Mouse (Mus musculus): ENCODE measurements around the gene Hap1.
"Not testable (repeated sequence)": the region's sequence is repeated elsewhere in the genome, so short reads cannot be mapped to it uniquely, and the experiment has no call there.

Hap1 gene

DNA sequence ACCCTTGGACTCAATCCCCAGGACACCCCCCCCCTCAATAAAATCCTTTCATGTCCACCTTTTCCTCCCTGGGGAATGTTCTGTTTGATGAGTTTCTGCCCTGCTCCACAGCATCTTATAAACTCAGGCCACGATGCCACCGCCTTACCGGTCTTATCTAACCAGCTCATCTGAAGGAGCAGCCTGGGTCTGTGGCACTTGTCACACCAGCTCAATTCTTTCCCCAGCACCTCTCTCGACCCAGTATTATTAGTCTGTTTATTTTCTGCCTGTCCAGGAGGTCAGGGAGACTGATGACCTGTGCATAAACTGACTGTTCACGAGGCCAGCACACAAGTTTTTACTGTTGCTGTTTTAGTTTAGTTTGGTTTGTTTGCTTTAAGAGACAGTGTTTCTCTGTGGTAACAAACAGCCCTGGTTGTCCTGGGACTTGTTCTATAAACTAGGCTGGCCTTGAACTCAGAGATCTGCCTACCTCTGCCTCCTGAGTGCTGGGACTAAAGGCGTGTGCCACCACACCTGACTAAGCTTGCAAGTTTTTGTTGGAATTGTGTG lies 38.0 kb downstream of the Hap1 start:
- DNase-seq (ENCODE audit: low spot score): no peak

DNA sequence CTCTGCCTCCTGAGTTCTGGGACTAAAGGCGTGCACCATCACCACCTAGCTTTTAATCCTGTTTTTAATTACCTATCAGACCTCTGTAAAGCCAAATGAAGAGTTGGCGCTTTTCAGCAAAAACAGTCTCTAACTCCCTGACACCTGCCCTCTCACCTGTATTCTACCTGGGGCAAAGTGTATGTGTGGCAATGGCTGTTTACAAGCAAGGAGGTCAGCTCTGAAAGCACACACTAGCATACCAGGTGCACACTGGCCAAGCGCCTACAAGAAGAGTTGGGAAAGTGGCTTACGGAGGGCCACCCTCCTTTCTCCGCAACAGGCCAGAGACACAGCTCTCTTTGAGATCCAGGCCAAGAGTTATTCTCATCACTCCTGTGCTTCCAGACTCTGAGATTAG lies 40.5 kb downstream of the Hap1 start:
- no peak for DNase-seq (ENCODE audit: low spot score)

DNA sequence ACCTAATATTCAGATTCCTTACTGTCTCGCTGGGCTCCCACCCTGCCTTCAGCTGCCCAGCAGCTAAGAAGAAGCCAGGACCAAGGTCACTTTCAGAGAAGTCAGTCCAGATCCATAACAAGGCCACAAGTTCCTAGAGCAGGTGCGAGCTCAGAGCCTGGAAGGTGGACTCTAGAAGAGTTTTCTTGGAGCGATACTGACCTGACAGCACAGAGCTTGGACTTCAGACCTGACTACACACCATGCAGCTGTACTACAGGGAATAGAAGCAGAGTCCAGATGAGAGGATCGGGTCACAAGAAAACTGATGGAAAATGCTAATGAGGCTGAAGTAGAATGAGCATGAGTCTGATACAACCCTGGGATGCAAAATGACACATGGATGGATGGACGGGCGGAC lies 42.5 kb downstream of the Hap1 start:
- no peak for DNase-seq (ENCODE audit: low spot score)

DNA sequence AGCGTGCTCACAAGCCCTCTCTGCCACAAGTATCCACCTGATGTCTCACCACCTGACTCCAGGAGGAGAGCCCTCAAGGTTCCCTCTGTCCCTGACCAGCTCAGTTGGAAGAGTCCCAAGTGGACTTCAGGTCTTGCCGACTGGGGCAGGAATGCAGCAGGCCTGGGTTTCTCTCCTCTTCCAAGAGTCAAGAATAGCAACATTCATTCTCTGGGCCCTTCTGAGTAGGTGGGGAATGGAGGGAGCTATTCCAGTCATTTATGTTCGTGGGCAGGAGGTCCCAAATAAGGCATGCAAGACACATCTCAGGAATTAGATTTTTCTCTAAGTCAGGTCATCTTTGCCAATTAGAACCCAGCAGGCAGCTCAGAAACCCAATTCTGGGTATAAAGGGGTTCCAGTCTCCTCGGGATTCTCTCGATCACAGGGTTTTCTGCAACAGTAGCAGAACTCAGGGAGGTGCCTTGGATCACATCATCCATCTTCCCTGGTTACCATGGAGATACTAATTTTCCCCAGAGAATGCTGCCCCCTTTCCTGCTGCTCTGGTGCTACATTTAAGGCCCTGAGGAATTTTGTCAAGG lies 43.7 kb downstream of the Hap1 start:
- DNase-seq (ENCODE audit: low spot score): no peak

DNA sequence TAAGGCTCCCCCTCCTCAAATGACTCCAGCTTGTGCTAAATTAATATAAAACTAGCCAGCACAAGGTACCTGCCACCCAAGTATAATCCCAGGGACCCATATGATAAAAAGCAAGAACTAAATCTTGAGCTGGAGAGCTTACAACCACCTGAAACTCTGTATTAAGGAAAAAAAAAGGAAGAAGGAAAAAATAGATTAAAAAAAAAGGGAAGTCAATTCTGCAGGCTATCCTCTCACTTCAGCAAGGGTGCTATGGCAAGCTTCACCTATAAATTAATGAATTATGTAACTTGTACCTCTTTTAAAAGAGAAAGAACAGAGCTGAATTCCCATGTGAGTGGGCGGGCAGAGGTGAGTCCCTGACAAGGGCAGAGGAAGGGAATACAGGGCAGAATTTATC lies 44.3 kb downstream of the Hap1 start:
- DNase-seq (ENCODE audit: low spot score): no peak

DNA sequence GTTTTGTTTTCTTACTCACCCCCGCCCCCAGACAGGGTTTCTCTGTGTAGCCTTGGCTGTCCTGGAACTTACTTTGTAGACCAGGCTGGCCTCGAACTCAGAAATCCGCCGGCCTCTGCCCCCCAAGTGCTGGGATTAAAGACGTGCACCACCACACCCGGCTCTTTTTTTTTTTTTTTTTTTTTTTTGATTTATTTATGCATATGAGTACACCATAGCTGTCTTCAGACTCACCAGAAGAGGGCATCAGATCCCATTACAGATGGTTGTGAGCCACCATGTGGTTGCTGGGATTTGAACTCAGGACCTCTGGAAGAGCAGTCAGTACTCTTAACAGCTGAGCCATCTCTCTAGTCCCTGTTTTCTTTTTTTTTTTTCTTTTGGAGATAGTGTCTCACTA lies 47.3 kb downstream of the Hap1 start:
- not testable (repeated sequence) for DNase-seq (ENCODE audit: low spot score)

DNA sequence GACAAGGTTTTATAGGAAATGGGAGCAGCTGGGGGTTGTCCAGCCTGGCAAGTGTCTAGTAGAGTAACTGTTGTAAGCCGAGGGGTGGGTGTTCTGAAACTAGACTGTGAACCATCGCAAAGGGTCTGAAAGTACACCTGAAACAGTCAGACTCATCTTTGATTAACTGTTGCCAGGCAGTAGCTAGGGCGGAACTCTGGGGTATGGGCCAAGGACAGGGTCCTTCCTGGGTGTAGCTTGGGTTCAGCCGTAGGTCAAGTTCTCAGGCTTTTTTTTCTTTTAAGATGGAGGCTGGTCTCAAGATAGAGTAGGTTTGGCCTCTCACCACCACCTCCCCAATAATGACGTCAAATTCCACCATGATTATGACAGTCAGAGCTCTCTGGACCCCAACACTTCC lies 48.0 kb downstream of the Hap1 start:
- DNase-seq (ENCODE audit: low spot score): no peak

DNA sequence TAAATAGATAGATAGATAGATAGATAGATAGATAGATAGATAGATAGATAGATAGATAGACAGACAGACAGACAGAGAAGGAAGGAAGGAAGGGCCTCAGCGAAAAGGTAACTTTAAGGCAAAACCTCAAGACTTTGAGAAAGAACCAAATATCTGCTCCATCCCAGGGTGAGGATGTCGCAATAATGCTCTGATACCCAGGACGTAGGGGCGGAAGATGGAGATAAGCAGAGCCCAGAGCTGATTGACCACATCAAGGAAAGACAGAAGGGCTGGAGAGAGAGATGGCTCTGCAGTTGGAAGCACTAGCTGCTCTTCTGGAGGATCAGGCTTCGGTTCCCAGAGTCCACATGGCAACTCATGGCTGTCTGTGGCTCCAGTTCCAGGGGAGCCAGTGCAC lies 54.6 kb downstream of the Hap1 start:
- DNase-seq (ENCODE audit: low spot score): no peak

DNA sequence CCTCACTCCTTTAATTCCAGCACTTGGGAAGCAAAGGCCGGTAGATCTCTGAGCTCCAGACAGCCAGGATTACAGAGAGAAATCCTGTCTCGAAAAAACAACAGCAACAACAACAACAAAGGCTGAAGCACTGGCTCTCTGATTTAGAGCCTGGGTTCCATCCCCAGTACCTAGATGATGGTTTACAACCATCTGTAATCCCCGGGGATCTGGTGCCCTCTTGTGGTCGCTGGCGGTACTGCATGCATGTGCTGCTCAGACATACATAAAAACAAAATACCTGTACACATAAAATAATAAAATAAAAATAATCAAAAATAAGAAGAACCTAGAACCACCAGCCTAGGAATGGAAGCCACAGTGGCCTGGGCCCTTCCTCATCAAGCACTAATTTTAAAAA lies 55.6 kb downstream of the Hap1 start:
- peak; percentile 49 for DNase-seq (ENCODE audit: low spot score)

DNA sequence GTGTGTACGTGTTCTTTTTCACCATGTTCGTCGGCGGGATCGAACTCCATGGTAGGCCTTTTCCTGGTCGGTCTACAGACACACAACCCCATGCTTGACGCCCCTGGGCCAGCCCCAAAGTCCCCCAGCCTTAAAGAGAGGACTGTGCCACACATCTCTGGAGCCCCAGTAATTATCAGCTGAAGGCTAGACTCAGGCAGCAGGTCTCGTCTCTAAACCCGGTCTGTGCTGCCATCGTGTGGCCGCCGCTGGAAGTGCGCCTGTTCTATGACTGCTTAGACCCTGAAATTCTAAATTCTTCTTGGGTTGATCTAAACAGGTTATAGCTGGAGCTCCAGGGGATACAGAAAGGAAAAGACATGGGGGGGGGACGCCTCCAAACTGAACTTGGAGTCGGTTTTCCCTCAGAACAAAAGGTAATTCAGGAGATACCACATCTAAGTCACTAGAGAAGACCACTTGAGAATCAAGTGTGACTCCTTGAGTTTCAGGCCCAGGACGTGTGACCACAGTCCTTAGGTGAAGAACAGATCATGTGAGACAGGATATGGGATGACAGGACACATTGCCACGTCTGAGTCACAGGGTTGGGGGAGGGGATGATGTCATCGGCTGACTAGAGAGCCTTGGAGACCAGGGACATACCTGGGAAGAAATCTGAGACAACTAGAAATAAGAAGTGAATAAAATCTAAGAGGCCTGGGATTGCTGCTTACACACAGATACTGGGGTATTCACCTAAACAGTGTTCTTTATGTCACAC lies 57.5 kb downstream of the Hap1 start:
- DNase-seq (ENCODE audit: low spot score): peak; percentile 80

DNA sequence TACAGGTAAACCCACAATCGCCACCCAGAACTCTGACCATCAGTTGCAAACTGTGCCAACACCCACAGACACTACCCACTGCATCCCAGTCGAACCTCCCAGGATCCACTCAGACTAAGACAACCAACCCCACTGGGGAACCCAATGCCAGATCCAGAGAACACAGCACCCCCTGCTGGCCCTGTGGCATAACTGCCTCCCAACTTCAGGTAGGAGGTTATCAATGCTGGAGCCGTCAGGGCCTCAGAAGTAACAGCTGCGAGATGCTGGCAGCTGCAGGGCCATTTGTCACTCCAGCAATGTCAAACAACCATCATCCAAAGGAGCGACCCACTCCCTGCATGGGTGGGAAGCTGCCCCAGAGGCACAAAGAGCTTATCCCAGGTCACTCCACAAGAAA lies 58.1 kb downstream of the Hap1 start:
- DNase-seq (ENCODE audit: low spot score): no peak

All from ovary, postnatal 14 days (tissue).